Mouse (Mus musculus) ES-E14 (cell line): ENCODE results near the gene Nav1. TPM values are rescaled to one million over a fixed set of nuclear protein-coding genes. Genes with fewer than 3 reads are reported as not detected.

Experiments
- DNase-seq: peaks from one replicate; pipeline ENCODE4 v3.0.0-alpha.2; 2013; ENCODE audit warnings: low read depth, low spot score
- H3K27ac ChIP-seq: 2 replicates; pipeline ENCODE4 v1.5.1; 2012; ENCODE audit warnings: low read depth, mild to moderate bottlenecking, low read length, moderate library complexity, mixed read lengths; ENCODE audit not compliant: poor library complexity, insufficient read depth, severe bottlenecking
- H3K36me3 ChIP-seq: 2 replicates; pipeline ENCODE4 v1.6.1; 2012; ENCODE audit warnings: mild to moderate bottlenecking, low read length, moderate library complexity, mixed read lengths; ENCODE audit not compliant: control insufficient read depth, poor library complexity, insufficient read depth, severe bottlenecking
- H3K4me1 ChIP-seq, 2 experiments: fragments of 150-350 bp in 1 of 2; sonication (generic) in 1 of 2; 2 replicates each; pipeline ENCODE4 v1.6.1; 2012; ENCODE audit warnings: low read length in 2 of 2, mild to moderate bottlenecking in 1 of 2, mixed read lengths in 1 of 2; ENCODE audit not compliant: control insufficient read depth in 2 of 2, insufficient read depth in 2 of 2, poor library complexity in 1 of 2
- H3K4me3 ChIP-seq, 2 experiments: fragments of 150-350 bp in 1 of 2; sonication (generic) in 1 of 2; 2 replicates each; pipeline ENCODE4 v1.5.1; 2012; ENCODE audit warnings: low read length in 2 of 2, low read depth in 1 of 2, mild to moderate bottlenecking in 1 of 2, mixed read lengths in 1 of 2; ENCODE audit not compliant: insufficient read depth in 1 of 2, poor library complexity in 1 of 2, severe bottlenecking in 1 of 2
- H3K9ac ChIP-seq: 2 replicates; pipeline ENCODE4 v1.6.1; 2012; ENCODE audit warnings: low read depth, mild to moderate bottlenecking, low read length, mixed read lengths; ENCODE audit not compliant: poor library complexity, insufficient read depth, severe bottlenecking
- H3K9me3 ChIP-seq: fragments of 150-350 bp; sonication (generic); 2 replicates; pipeline ENCODE4 v1.6.1; 2012; ENCODE audit warnings: low read depth, mild to moderate bottlenecking, low read length; ENCODE audit not compliant: control insufficient read depth, insufficient read depth
- CHD2 ChIP-seq: IDR thresholded peaks from 2 replicates; pipeline ENCODE4 v1.6.1; 2014; ENCODE audit warnings: mild to moderate bottlenecking, low read depth, low read length, inconsistent platforms
- HCFC1 ChIP-seq: IDR thresholded peaks from 2 replicates; pipeline ENCODE4 v1.6.1; 2012; ENCODE audit warnings: low read length, inconsistent platforms, borderline replicate concordance; ENCODE audit not compliant: insufficient read depth
- MAFK ChIP-seq: IDR thresholded peaks from 2 replicates; pipeline ENCODE4 v1.6.1; 2014; ENCODE audit warnings: mild to moderate bottlenecking, low read depth, low read length, inconsistent platforms; ENCODE audit not compliant: insufficient read depth
- ZC3H11A ChIP-seq: IDR thresholded peaks from 2 replicates; pipeline ENCODE4 v1.6.1; 2012; ENCODE audit warnings: low read depth, mild to moderate bottlenecking, inconsistent platforms, low read length, borderline replicate concordance
- ZNF384 ChIP-seq: IDR thresholded peaks from 2 replicates; pipeline ENCODE4 v1.6.1; 2012; ENCODE audit warnings: low read depth, low read length, inconsistent platforms
- in situ Hi-C, 2 experiments: fragments of 600-800 bp; cut with MboI; formaldehyde crosslinking; loops; one replicate each; pipeline ENCODE4 v1.15.1; 2025; ENCODE audit warnings: low sequenced_read_pairs in 2 of 2, inconsistent platforms in 1 of 2; ENCODE audit not compliant: unreplicated experiment in 2 of 2
- total RNA-seq: library from RNA; depleted of rRNA; stranded (reverse); fragments of 300-350 nt; gene quantifications from 2 replicates; pipeline ENCODE4 v1.2.3, GENCODE M21; 2012

Nav1 gene
- total RNA-seq, 1 experiment = 11.4 TPM

DNA sequence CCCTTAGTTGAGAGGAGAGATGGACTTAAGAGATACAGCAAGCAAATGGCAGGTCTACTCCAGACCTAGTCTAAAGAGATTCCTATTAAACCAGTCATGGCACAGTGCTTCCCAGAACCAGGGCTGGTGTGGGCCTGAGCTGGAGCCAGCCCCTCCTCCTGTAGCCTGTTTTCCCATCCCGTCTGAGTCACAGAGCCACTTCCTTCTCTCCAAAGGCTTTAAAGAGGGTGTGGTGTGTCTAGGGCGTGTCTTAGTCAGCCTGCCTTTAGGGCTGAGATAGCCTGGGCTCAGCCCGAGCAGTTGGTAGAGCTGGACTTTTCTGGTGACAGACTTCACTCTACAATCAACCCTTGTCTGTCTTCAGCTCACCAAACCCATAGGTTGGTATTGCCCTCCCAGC is 140.2 kb downstream of the Nav1 start:
- H3K9me3 ChIP-seq = no peaks in the 10 kb centered on the region
- no peak for DNase-seq
- no peak overlapping the region for H3K4me3 ChIP-seq
- TF ChIP-seq CHD2 (no peak), HCFC1 (no peak), ZNF384 (no peak), MAFK (no peak), ZC3H11A (no peak)
- no peak overlapping the region for H3K9ac ChIP-seq
- H3K27ac ChIP-seq = no peak overlapping the region
- in situ Hi-C loops = no loop called here
- H3K36me3 ChIP-seq = peaks cover 47% of the 10 kb centered on the region
- H3K4me1 ChIP-seq = peaks cover 8 to 14% of the 10 kb centered on the region in 2 experiments; a peak in 3 of 4 replicates

DNA sequence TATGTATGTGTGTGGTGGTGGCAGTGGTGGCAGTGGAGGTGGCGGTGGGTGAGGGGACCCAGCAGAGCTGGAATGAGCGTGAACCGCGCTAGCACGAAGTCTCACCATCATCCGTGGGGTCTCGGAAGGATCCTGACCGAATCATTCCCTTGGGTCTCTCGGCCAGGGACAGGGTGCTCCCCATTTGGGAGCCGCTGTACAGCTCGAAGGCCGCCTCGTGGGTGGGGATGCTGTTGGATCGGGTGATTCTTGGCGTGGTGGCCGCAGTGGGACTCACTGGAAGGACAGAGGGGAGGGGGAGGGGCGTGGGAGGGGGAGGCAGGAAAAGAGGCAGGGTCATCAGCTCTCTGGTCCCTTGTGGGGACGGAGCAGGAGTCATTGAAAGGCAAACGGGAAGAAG is 141.4 kb downstream of the Nav1 start:
- no peak for TF ChIP-seq MAFK

DNA sequence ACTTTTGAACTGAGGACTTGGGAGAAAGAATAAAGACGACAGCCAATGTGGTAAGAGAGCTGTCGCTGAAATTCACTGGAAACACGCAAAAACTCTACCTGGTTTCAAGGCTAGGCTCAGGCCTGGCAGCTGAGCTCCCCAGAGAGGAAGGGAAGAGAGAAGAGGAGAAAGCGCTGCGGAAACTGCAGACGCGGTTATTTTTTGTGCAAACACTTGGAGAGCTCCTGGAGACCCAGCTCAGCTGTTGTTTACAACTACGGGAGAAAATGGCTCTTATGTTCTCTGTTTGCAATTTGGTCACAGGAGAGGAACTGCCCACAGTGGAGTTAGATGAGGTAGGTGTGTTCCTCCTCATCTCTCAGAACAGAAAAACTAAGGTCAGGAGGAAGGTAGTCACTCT is 144.4 kb downstream of the Nav1 start:
- H3K36me3 ChIP-seq = peaks cover 50% of the 10 kb centered on the region
- in situ Hi-C loops = no loop called here

More for the DNA sequence above, 141.4 kb downstream of the Nav1 start:
- DNase-seq = no peak
- Histone ChIP-seq H3K9ac (no peak overlapping the region), H3K4me1 (peaks cover 8 to 12% of the 10 kb centered on the region in 2 experiments; a peak in 3 of 4 replicates), H3K9me3 (no peaks in the 10 kb centered on the region), H3K4me3 (no peak overlapping the region), H3K27ac (no peak overlapping the region), H3K36me3 (peaks cover 43% of the 10 kb centered on the region)
- in situ Hi-C loops = no loop called here

DNA sequence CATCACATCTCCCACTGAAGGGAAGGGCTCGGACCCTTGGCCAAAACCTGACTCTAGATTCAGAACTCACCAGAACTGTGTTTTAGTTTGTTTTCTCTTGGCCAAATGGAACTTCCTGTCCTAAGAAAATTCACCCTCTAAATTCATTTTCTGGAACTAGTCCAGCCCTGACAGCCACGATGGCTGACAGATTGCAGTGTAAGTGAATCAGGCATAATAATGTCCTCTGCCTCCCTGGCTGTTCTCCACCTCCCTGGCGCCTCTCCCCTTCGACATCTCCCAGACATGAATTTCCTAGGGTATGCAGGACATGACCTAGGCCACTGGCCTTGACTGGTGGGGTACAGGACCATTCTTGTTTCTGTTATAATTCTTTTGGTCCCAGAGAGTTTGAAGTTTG is 144.8 kb downstream of the Nav1 start:
- Histone ChIP-seq H3K4me3 (no peak overlapping the region), H3K4me1 (peaks cover 3 to 7% of the 10 kb centered on the region in 2 experiments; a peak in 3 of 4 replicates), H3K9ac (no peak overlapping the region), H3K36me3 (peaks cover 48% of the 10 kb centered on the region), H3K27ac (no peak overlapping the region), H3K9me3 (no peaks in the 10 kb centered on the region)
- TF ChIP-seq ZC3H11A (no peak), CHD2 (no peak), MAFK (no peak), ZNF384 (no peak), HCFC1 (no peak)
- in situ Hi-C loops = no loop called here
- DNase-seq = no peak

More for the DNA sequence above, 144.4 kb downstream of the Nav1 start:
- TF ChIP-seq ZC3H11A (no peak), HCFC1 (no peak), CHD2 (no peak), ZNF384 (no peak), MAFK (no peak)
- no peak overlapping the region for H3K9ac ChIP-seq
- no peak overlapping the region for H3K4me3 ChIP-seq
- H3K9me3 ChIP-seq = no peaks in the 10 kb centered on the region
- peaks cover 4 to 10% of the 10 kb centered on the region in 2 experiments; a peak in 3 of 4 replicates for H3K4me1 ChIP-seq
- no peak overlapping the region for H3K27ac ChIP-seq
- no peak for DNase-seq

DNA sequence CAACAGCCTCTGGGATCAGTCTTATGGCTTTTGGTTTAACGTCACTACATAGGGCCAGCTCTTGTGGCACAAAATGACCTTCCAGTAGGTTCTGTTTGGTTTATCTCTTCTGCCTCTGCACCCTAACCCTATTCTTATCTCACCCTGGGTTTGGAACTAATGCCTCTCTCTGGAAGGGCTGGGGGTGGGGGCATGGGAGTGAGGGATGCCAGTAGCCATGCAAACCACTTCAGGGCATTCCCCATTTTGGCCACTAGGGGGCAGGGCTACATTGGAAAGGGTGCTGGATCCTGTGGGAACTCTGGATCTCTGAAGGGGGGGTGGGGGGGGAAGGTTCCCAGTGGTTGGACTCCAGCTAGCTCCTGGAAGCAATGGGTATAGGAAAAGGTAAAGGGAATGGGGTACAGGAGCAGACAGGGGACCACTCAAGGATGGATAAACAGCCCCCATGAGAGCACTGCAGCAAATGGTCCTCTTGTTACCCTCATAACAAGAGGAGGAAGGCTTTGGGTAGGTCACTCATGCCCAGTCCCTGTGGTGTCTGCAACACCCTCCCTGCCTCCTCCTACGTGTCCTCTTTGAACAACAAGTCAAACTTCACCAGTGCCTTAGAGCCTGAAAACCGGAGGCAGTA is 145.9 kb downstream of the Nav1 start:
- H3K9me3 ChIP-seq = no peaks in the 10 kb centered on the region
- peaks cover 52% of the 10 kb centered on the region for H3K36me3 ChIP-seq
- no peak for DNase-seq
- H3K4me3 ChIP-seq = no peak overlapping the region
- H3K9ac ChIP-seq = no peak overlapping the region
- no peak overlapping the region for H3K27ac ChIP-seq
- H3K4me1 ChIP-seq = peaks cover 0 to 3% of the 10 kb centered on the region in 2 experiments; a peak in 1 of 4 replicates
- in situ Hi-C loops = no loop called here
- 0 out of 2 replicates have a peak, but pooled peaks have one; percentile 7 for TF ChIP-seq ZC3H11A
- TF ChIP-seq MAFK = no peak
